Mouse (Mus musculus): ENCODE data around the gene Rcc1.
"Not testable (repeated sequence)": the region's sequence is repeated elsewhere in the genome, so short reads cannot be mapped to it uniquely, and the experiment has no call there.

The Rcc1 gene

GRCm38 (mm10) chr4:132311209-132311608, 42.2 kb downstream of the Rcc1 start:
- DNase-seq: no peak

DNA sequence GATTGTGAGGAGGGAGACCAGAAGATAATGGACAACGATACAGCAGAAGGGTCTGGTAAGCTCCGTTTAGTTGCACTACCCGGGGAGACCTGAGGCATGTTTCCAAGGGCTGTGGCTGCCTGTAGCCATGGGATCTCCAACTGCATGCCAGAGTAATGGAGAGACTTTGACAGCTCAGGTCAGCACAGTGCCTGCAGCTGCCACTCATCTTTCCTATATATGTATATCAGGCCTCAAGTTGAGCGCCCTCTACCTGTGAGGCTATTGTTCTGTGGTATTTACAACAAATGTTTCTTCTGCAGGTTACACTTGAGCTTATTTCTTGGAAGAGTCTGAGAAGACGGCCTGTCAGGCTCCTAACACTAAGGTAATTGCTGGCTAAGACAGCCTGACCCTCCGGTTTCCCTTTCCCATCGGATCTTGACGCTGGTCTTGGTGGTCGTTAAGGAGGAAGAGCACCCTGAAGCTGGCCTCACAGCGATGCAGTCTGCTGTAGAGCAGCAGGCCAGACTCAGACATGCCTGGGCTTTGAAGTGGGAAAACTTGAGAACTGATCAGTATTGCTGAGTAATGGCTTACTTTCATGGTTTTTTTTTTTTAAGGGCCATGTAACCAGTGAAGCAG, 43.4 kb downstream of the Rcc1 start:
- DNase-seq: peak; percentile 36 to 63

DNA sequence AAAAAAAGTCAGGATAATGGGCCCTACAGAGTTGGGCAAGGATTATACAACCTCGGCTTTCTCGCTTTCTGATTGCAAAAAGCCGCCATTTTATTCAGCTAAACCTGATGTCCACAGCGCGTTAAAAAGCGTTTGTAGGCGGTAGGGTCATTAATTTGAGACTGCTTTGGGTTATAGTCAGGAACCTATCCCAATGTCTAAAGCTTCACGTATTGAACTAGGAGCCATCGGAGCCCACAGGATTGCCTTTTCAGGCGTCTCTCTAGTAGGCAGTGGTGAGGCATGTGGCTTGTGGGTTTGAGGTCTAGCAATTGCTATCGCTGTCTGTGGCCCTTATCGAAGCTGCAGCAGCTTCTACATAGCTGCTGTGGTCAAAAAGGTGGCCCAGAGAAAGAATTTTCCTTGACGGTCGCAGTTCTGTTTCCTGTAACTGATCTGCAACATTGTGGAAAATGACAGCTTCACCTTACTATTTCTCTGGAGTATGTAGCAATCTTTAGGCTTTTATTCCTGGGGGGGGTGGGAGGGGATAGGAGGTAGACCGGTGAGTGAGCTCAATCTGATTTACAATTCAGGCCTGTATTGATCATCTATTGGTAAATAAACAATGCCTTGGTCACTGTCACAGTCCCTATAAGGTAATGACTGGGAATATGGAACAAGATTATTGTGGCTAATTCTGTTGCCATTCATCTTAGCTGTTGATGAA, 44.1 kb downstream of the Rcc1 start:
- DNase-seq: peak in 1 of 2 experiments; percentile 10

DNA sequence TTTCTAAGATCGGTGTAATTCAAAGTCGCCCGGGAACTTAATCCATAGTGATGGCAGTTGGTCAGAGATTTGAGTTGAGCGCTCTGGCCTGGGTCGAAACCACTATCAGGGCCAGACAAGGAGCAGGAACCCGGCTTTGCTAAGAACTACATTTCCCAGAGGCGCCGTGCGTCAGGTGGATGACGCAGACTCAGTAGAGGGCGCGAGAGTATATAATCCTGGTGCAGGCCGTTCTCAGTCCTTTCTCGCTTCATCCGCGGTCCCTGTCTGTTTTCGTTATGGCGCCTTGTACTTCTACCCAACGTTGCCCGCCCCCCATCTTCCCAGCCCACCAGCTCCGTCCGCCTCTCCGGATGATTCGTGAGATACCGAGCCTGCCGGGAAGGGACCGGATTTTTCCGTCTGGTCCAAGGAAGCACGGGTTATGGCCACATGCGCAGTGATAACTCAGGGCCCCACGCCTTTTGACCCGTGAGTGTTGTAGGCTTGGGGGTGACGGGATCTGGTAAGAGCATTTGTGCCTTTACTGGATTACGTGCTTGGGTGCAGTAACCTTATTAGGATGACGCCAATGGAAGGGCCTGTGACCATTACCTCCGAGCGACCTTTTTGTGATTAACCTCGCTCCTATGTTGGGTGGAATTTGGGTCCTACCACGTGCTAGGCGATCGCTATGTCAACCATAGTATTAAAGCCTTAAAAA, 44.8 kb downstream of the Rcc1 start:
- DNase-seq: peak; percentile 92 to 93

GRCm38 (mm10) chr4:132306004-132306403, 47.4 kb downstream of the Rcc1 start:
- DNase-seq: no peak

GRCm38 (mm10) chr4:132305276-132305675, 48.1 kb downstream of the Rcc1 start:
- DNase-seq: no peak

GRCm38 (mm10) chr4:132303484-132303883, 49.9 kb downstream of the Rcc1 start:
- DNase-seq: not testable (repeated sequence)

- peak; percentile 63 to 76 for DNase-seq
Observed at GRCm38 (mm10) chr4:132302939-132303479, 50.4 kb downstream of the Rcc1 start, which contains the start of gene Rab42. Rab42 (minus strand) TSS chr4:132303385.

DNA sequence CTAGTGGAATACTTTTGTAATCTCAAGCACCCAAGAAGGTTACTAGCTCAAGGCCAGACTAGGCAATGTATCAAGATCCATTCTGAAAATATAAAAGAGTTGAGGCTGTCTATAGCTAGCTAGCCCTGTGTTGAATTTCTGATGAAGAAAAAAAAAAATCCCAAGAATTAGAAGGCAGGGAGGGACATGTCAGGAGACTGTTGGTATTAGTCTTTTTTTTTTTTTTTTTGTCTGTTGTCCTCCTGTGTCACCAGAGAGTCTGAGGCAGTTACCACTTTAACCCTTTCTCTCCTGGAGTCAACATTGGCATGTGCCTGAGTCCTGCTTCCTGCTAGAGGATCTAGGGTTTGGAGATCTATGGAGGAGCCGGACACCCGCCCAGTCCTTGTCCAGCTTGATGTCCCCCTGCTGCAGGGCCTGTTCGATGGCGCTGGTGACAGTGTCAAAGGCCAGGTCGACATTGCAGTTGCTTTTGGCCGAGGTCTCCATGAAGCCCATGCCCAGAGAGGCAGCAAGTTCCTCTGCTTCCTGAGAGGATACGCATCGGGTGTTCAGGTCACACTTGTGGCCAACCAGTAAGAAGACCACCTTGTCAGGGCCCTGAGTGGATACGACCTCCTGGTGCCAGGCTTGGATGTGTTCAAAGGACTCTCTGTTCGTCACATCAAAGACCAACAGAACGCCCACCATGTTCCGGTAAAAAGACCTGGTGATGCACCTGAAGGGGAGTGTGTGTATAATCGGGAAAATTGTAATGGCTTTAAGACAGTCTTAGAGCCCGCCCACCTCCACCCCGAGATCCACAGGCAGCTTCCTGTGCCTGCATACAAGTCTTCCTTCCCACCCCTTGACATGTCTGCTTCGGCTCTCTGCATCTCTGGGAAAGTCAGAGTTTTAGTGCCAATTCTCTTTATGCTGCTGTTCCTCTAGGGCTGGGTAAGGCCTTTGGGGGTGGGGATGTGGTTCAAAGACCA, 51.2 kb downstream of the Rcc1 start:
- DNase-seq: no peak

GRCm38 (mm10) chr4:132301486-132301885, 51.9 kb downstream of the Rcc1 start:
- no peak for DNase-seq

DNA sequence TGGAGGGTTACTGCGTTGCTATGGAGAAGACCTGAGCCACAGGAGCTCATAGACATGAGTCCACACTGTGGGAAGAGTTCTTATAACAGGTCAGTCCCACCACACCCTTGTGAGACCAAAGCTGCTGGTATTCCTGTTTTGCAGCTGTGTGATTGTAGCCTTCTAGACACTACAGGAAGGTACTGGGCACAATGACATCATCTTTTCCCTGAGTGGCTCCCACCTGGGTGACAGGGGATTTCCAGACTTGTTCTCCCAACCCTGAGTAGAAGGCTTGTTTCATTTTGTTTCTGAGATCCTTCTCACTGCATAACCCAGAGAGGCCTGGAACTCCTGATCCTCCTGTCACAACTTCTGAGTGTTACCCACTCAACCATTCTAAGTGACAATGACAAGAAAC, 53.6 kb downstream of the Rcc1 start:
- no peak for DNase-seq

DNA sequence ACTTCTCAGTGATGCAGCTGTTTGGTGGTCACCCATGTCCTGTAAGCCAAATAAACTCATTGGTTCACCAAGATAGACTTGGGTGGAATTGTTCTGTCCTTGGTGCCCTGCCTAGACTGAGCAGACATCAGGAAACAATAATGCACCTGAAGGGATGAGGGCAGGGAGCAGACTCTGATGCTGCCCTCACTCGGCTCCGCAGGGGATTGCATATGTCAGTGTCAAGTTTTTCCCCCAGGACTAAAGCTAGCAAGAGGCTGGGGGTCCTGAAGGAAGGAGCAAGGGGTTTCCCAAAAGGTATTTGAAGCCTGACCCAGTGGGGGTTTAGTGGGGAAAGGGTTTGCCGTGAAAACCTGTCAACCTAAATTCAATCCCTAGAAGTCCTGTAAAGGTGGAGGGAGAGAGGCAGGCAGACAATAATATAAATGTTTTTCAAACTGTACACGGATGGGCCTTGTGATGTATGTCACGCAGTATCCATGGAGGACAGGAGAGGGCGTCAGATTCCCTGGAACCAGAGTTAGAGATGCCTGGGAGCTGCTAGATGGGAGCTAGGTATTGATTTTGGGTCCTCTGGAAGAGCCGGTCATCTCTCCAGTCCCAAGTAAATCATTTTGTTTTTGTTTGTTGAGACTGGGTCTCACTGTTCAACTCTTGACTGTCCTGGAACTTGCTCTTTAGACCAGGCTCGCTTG, 57.6 kb downstream of the Rcc1 start:
- no peak for DNase-seq

- peak; percentile 19 to 40 for DNase-seq
Observed at GRCm38 (mm10) chr4:132293682-132294240, 59.6 kb downstream of the Rcc1 start.

- DNase-seq: peak; percentile 54 to 64
Observed at GRCm38 (mm10) chr4:132292988-132293387, 60.4 kb downstream of the Rcc1 start.

DNA sequence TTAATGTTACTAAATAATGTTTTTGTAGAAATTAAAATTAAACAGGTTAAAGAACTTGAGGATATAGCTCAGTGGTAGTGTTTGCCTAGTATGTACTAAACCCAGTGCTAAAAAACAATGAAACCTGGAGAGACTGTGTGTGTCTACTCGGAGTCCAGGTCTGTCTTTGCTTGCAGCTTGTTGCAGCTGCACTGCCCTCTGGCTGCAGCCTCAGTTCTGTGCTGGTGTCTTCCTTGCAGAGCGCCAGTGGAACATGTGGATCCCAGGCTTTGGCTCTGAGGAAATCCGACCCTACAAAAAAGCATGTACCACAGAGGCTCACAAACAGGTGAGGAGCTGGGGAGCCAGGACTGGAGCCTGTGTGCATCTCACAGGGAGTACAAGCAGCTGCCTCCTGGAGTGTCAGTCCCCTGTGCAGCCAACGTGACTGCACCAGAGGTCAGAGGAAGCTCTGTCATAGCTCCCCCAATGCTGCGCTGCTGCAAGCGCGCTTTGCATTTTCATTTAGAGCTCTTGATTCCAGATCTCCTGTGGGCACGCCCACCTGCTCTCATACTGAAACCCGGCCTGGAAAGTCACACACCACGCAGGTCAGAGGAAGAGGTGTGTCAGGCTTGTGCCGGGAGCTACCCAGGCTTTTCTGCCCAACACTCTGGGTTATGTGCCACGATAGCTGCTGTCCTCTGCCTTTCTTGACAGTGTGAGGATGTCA, 61.6 kb downstream of the Rcc1 start:
- no peak for DNase-seq

GRCm38 (mm10) chr4:132291056-132291455, 62.3 kb downstream of the Rcc1 start:
- no peak for DNase-seq

GRCm38 (mm10) chr4:132288840-132289239, 64.6 kb downstream of the Rcc1 start:
- DNase-seq: not testable (repeated sequence)

Measured in lung, postnatal 4 days (tissue).